Mouse (Mus musculus) heart, adult 18-20 months (tissue): Measurements from ENCODE around the gene Dohh. TPM values are rescaled to one million over a fixed set of nuclear protein-coding genes. Genes with fewer than 3 reads are reported as not detected.

Experiments
- DNase-seq, 2 experiments: peaks; one replicate each; pipeline ENCODE4 v3.0.0; 2021 to 2022; ENCODE audit warnings: mixed read lengths in 1 of 2
- total RNA-seq, 2 experiments: library from RNA; stranded (reverse); gene quantifications; 2 replicates each; pipeline ENCODE4 v1.2.3; 2021

Dohh gene
- total RNA-seq, 2 experiments from 2014 or later: 49.9 to 59.6 TPM

DNA sequence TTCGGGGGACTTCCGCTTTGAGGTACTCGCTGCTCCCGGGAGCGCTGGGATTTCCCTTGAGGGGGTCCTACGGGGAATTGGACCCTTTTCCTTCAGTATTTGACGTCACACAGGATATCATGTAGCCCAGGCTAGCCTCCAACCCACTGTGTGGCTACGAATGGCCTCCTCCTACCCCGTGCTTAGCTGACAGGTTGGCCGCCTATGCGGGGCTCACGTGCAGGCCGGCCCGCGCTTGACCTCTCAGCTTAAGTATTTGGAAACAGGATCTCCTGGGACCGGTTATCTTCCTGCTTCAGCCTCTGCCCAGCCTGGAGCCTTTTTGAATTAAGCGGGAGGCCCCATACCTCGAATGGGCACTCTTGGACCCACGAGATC lies 366 bp downstream of the Dohh start:
- no peak for DNase-seq

- no peak for DNase-seq
Observed at GRCm38 (mm10) chr10:81385603-81386306, 1.5 kb downstream of the Dohh start.

DNA sequence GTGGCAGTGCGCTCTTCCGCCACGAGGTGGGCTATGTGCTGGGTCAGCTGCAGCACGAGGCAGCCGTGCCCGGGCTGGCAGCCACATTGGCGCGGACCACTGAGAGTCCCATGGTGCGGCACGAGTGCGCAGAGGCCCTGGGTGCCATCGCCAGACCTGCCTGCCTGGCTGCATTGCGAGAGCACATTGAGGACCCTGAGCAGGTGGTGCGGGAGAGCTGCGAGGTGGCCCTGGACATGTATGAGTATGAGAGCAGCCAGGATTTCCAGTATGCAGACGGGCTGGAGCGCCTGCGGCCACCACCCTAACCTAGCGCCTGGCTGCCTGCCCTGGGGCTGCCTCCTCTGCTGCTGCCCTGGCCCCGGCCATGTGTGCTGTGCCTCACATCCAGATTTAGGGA lies 3.5 kb downstream of the Dohh start:
- DNase-seq: no peak

GRCm38 (mm10) chr10:81388505-81389055 lies 4.4 kb downstream of the Dohh start, which contains the start of gene Gm48552:
Gene Gm48552, plus strand, starts transcription at chr10:81389005.
- no peak for DNase-seq

GRCm38 (mm10) chr10:81389373-81389772 lies 5.1 kb downstream of the Dohh start:
- peak in 1 of 2 experiments; percentile 53 for DNase-seq

- peak; percentile 69 to 88 for DNase-seq
Observed at GRCm38 (mm10) chr10:81389801-81390677, 5.8 kb downstream of the Dohh start.

- no peak for DNase-seq
Observed at GRCm38 (mm10) chr10:81390678-81390965, 6.4 kb downstream of the Dohh start.

DNA sequence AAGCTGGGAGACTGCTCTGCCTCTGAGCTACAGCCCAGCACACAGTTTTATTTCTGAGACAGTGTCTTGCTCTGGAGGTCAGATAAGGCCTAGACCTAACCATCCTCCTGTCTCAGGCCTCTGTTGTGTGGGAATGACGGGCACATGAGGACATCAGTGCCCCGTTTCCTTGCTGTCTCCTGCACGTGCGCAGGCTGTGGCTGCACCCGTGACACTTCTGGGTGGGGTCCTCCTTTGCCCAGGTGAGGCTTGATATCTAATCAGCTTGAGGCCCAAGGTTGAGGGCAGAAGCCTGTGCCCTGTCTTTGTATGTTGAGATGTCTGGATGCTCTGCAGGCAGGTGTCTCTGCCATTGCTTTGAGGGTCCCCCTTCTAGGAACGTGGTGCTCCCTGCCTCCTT lies 8.0 kb downstream of the Dohh start:
- DNase-seq: no peak

GRCm38 (mm10) chr10:81392781-81393185 lies 8.6 kb downstream of the Dohh start, which contains the start of gene Smim24:
Gene Smim24, plus strand, starts transcription at chr10:81393051.
- DNase-seq: no peak

- DNase-seq: peak; percentile 58 to 73
Observed at GRCm38 (mm10) chr10:81393456-81394063, 9.3 kb downstream of the Dohh start.

- peak; percentile 68 to 86 for DNase-seq
Observed at GRCm38 (mm10) chr10:81395127-81395526, 10.9 kb downstream of the Dohh start.

- no peak for DNase-seq
Observed at GRCm38 (mm10) chr10:81395865-81396264, 11.6 kb downstream of the Dohh start.

GRCm38 (mm10) chr10:81396749-81397148 lies 12.5 kb downstream of the Dohh start:
- no peak for DNase-seq

- DNase-seq: no peak
Observed at GRCm38 (mm10) chr10:81399296-81399695, 15.1 kb downstream of the Dohh start.

- no peak for DNase-seq
Observed at GRCm38 (mm10) chr10:81399798-81400308, 15.6 kb downstream of the Dohh start.

DNA sequence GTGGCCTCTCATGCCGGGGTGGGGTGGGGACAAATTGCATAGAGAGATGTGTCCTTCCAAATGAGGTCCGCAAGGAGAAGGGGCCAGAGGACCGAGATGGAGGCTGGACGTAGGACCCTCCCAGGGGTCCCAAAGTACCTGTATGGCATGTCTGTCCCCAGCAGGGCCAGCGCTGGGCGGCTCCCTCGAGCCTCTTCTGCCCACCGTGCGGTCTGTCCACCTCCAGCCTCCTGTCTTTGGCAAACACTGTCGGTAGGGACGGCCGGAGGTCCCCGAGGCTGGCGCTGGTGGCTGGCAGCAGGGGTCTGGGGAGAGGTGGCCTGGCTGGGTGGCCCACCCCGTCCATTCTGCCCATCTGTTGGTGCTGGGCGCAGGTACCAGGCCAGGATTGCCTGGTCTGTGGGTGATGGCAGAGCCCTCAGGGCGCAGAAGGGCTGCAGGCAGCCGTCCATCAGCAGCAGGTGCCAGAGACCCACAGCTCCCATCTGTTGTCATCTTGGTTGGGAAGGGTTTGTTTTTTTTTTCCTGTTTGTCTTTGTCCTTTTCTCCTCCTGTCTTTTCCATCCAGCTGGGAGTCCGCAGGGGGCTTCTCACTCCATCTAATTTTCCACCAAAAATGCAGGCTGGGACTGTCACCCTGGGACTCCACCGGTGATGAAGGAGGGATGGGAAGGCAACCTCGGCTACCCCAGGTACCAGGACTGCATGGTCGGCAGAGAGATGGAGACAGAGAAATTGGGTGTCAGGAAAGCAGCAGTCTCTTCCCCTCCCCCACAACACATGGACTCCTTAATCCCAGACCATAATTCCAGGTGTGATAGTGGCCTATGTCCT lies 16.4 kb downstream of the Dohh start:
- no peak for DNase-seq

DNA sequence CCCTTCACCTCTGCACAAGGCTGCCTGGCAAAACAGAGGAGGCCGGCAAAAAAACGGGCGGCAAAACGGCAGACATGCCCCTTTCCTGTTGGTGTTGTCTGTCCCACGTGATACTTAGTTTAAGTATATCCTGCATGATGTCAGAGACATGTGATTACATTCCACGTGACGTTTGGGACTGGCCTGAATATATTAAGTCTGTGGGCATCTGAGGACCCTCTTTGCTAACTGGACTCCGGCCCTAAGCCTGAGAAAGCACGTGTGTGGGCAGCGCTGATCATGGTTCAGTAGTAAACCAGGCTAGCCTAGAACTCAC lies 16.9 kb downstream of the Dohh start:
- DNase-seq: no peak

DNA sequence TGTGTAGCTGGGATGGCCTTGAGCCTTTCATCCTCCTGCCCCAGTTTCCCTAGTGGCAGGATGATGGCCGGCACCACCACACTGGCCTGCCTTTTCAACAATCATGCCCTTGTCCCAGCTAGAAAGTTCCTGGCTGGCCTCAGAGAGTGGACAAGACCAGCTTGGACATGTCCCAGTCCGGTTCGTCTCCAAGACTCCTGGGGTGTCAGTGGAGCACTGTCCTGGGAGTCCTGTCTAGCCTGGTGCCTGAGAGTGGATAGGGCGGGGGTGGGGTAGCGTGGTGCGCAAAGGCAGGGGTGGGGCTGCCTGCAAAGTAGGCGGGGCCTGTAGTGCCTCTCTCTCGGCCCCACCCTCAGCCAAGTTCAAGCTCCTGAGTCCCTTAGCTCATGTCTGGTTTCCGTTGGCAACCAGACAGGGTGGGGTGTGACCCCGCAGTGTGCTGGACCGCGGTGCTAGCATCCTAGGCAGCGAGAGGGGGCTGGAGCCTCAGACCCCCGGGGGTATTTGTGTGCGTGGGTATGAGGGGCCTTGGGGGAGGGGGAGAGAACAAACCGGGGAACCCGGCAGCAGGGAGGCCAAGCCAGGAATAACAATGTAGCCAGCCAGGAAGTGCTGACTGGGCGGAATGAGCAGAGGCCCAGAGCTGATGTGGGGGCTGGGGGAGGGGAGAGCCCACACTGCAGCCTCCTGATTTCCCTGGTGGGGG lies 17.4 kb downstream of the Dohh start:
- DNase-seq: peak; percentile 86 to 93

GRCm38 (mm10) chr10:81402227-81402765 lies 18.1 kb downstream of the Dohh start:
- DNase-seq: no peak

GRCm38 (mm10) chr10:81403511-81403910 lies 19.3 kb downstream of the Dohh start:
- DNase-seq: no peak

- DNase-seq: no peak
Observed at GRCm38 (mm10) chr10:81404082-81404481, 19.9 kb downstream of the Dohh start.
